Mouse (Mus musculus) kidney, embryonic 15.5 days (tissue): Measurements from ENCODE around the gene Dnaja4. TPM values are rescaled to one million over a fixed set of nuclear protein-coding genes. Genes with fewer than 3 reads are reported as not detected.

Experiments used
- ATAC-seq: fragments of 200-750 bp; cut with Nextera tagmentation; replicated peaks from 2 replicates; pipeline ENCODE4 v1.8.0; 2017; ENCODE audit warnings: moderate TSS enrichment; ENCODE audit not compliant: low FRiP score
- H3K27ac ChIP-seq: fragments of 300-500 bp; sonication (generic); 2 replicates; pipeline ENCODE4 v1.5.1; 2015; ENCODE audit warnings: mild to moderate bottlenecking, inconsistent platforms
- H3K27me3 ChIP-seq: fragments of 300-500 bp; sonication (generic); 2 replicates; pipeline ENCODE4 v1.6.1; 2015; ENCODE audit warnings: inconsistent platforms
- H3K36me3 ChIP-seq: fragments of 300-500 bp; sonication (generic); 2 replicates; pipeline ENCODE4 v1.6.1; 2015; ENCODE audit warnings: inconsistent platforms
- H3K4me1 ChIP-seq: fragments of 300-500 bp; sonication (generic); 2 replicates; pipeline ENCODE4 v1.6.1; 2015; ENCODE audit warnings: inconsistent platforms
- H3K4me2 ChIP-seq: fragments of 300-500 bp; sonication (generic); 2 replicates; pipeline ENCODE4 v1.6.1; 2015; ENCODE audit warnings: moderate library complexity, mild to moderate bottlenecking, inconsistent platforms
- H3K4me3 ChIP-seq: fragments of 300-500 bp; sonication (generic); replicated peaks from 2 replicates; pipeline ENCODE4 v1.5.1; 2015; ENCODE audit warnings: mild to moderate bottlenecking, inconsistent platforms
- H3K9ac ChIP-seq: fragments of 300-500 bp; sonication (generic); 2 replicates; pipeline ENCODE4 v1.6.1; 2015; ENCODE audit warnings: mild to moderate bottlenecking, inconsistent platforms
- H3K9me3 ChIP-seq: fragments of 300-500 bp; sonication (generic); replicated peaks from 2 replicates; pipeline ENCODE4 v1.6.1; 2016; ENCODE audit warnings: inconsistent platforms
- WGBS: fragments of 180-500 bp; shearing (Covaris S2); methylation state at CpG from one replicate; pipeline ENCODE4 v1.1.7; 2015; ENCODE audit warnings: mixed read lengths; 5-methylcytosine and 5-hydroxymethylcytosine counted together
- polyA plus RNA-seq: library from polyadenylated mRNA; unstranded; fragments of >200 nt; fragmentation: Nextera tagmentation; extraction: Ambion mirVana; gene quantifications from 2 replicates; pipeline ENCODE4 v1.2.1, GENCODE M21; 2015

Gene Dnaja4
- polyA plus RNA-seq, 1 experiment from 2014 or later = 4.4 TPM

GRCm38 (mm10) chr9:54734639-54735252 lies 36.1 kb downstream of the Dnaja4 start:
- no peaks in the 10 kb centered on the region for H3K27me3 ChIP-seq
- peaks cover 9% of the 10 kb centered on the region; the same call in 1 of the 2 replicates for H3K36me3 ChIP-seq
- H3K27ac ChIP-seq = peak overlapping the region; percentile 61; the same call in 1 of the 2 replicates
- peak overlapping the region; percentile 88 for H3K4me3 ChIP-seq
- ATAC-seq = no peak
- no peaks in the 10 kb centered on the region for H3K9me3 ChIP-seq
- peak overlapping the region; percentile 77 for H3K4me2 ChIP-seq
- 16% methylated on average over 11 of the region's 11 CpGs for WGBS
- peaks cover 21% of the 10 kb centered on the region for H3K4me1 ChIP-seq
- no peak overlapping the region for H3K9ac ChIP-seq

GRCm38 (mm10) chr9:54736284-54736701 lies 37.6 kb downstream of the Dnaja4 start:
- no peak overlapping the region for H3K4me2 ChIP-seq
- 23% methylated on average over 9 of the region's 9 CpGs for WGBS
- no peak overlapping the region for H3K9ac ChIP-seq
- peaks cover 21% of the 10 kb centered on the region for H3K4me1 ChIP-seq
- no peak for ATAC-seq
- no peaks in the 10 kb centered on the region for H3K9me3 ChIP-seq
- no peak overlapping the region for H3K27ac ChIP-seq
- H3K27me3 ChIP-seq = no peaks in the 10 kb centered on the region
- no peaks in the 10 kb centered on the region for H3K36me3 ChIP-seq
- H3K4me3 ChIP-seq = no peak overlapping the region

- 31% methylated on average over 3 of the region's 3 CpGs for WGBS
- Histone ChIP-seq H3K36me3 (no peaks in the 10 kb centered on the region), H3K27me3 (no peaks in the 10 kb centered on the region; the same call in 1 of the 2 replicates), H3K9me3 (no peaks in the 10 kb centered on the region), H3K9ac (no peak overlapping the region), H3K4me1 (peaks cover 12% of the 10 kb centered on the region), H3K4me3 (no peak overlapping the region), H3K4me2 (no peak overlapping the region), H3K27ac (no peak overlapping the region)
- ATAC-seq = no peak
These were observed 39.7 kb downstream of the Dnaja4 start for GRCm38 (mm10) chr9:54738376-54738775.

GRCm38 (mm10) chr9:54743891-54744290 lies 45.2 kb downstream of the Dnaja4 start:
- Histone ChIP-seq H3K4me2 (no peak overlapping the region), H3K9ac (no peak overlapping the region), H3K9me3 (no peaks in the 10 kb centered on the region), H3K4me1 (no peaks in the 10 kb centered on the region), H3K27ac (no peak overlapping the region), H3K36me3 (no peaks in the 10 kb centered on the region), H3K27me3 (no peaks in the 10 kb centered on the region; the same call in 1 of the 2 replicates), H3K4me3 (no peak overlapping the region)
- ATAC-seq = no peak
- 81% methylated on average over 4 of the region's 4 CpGs for WGBS

- 41% methylated on average over 13 of the region's 13 CpGs for WGBS
- no peak overlapping the region for H3K27ac ChIP-seq
- H3K4me1 ChIP-seq = no peaks in the 10 kb centered on the region
- H3K36me3 ChIP-seq = no peaks in the 10 kb centered on the region
- H3K9me3 ChIP-seq = no peaks in the 10 kb centered on the region
- H3K4me3 ChIP-seq = no peak overlapping the region
- H3K27me3 ChIP-seq = no peaks in the 10 kb centered on the region; the same call in 1 of the 2 replicates
- no peak overlapping the region for H3K4me2 ChIP-seq
- H3K9ac ChIP-seq = no peak overlapping the region
- 0 out of 2 replicates have a peak, but pooled peaks have one; percentile 36 for ATAC-seq
These were observed 47.2 kb downstream of the Dnaja4 start for GRCm38 (mm10) chr9:54745740-54746370.

GRCm38 (mm10) chr9:54750215-54750981 lies 51.7 kb downstream of the Dnaja4 start:
- 83% methylated on average over 7 of the region's 7 CpGs for WGBS
- H3K9ac ChIP-seq = no peak overlapping the region
- ATAC-seq = no peak
- H3K36me3 ChIP-seq = no peaks in the 10 kb centered on the region
- no peak overlapping the region for H3K4me3 ChIP-seq
- H3K4me1 ChIP-seq = no peaks in the 10 kb centered on the region; the same call in 1 of the 2 replicates
- H3K9me3 ChIP-seq = no peaks in the 10 kb centered on the region
- no peak overlapping the region for H3K4me2 ChIP-seq
- no peak overlapping the region for H3K27ac ChIP-seq
- H3K27me3 ChIP-seq = peaks cover 23% of the 10 kb centered on the region

- Histone ChIP-seq H3K4me3 (no peak overlapping the region), H3K4me1 (no peaks in the 10 kb centered on the region; the same call in 1 of the 2 replicates), H3K36me3 (no peaks in the 10 kb centered on the region), H3K27ac (no peak overlapping the region), H3K27me3 (peaks cover 23% of the 10 kb centered on the region), H3K4me2 (no peak overlapping the region), H3K9me3 (no peaks in the 10 kb centered on the region), H3K9ac (no peak overlapping the region)
- 75% methylated on average over 2 of the region's 2 CpGs for WGBS
- ATAC-seq = no peak
These were observed 53.0 kb downstream of the Dnaja4 start for GRCm38 (mm10) chr9:54751684-54752083.

- no peak for ATAC-seq
- no peak overlapping the region for H3K4me3 ChIP-seq
These were observed 53.7 kb downstream of the Dnaja4 start for GRCm38 (mm10) chr9:54752201-54752943.

GRCm38 (mm10) chr9:54752944-54753295 lies 54.2 kb downstream of the Dnaja4 start:
- no peak overlapping the region for H3K9ac ChIP-seq
- no peaks in the 10 kb centered on the region for H3K9me3 ChIP-seq
- peaks cover 23% of the 10 kb centered on the region for H3K27me3 ChIP-seq
- H3K4me3 ChIP-seq = no peak overlapping the region
- ATAC-seq = no peak
- H3K4me2 ChIP-seq = no peak overlapping the region
- H3K36me3 ChIP-seq = no peaks in the 10 kb centered on the region
- H3K4me1 ChIP-seq = no peaks in the 10 kb centered on the region; the same call in 1 of the 2 replicates
- no peak overlapping the region for H3K27ac ChIP-seq
- WGBS = 39% methylated on average over 11 of the region's 11 CpGs

More at GRCm38 (mm10) chr9:54752201-54752943, 53.7 kb downstream of the Dnaja4 start:
- Histone ChIP-seq H3K4me2 (no peak overlapping the region), H3K27me3 (peaks cover 23% of the 10 kb centered on the region), H3K36me3 (no peaks in the 10 kb centered on the region), H3K4me1 (no peaks in the 10 kb centered on the region; the same call in 1 of the 2 replicates), H3K9me3 (no peaks in the 10 kb centered on the region), H3K9ac (no peak overlapping the region), H3K27ac (no peak overlapping the region)
- WGBS = 19% methylated on average over 21 of the region's 21 CpGs

GRCm38 (mm10) chr9:54759592-54759991 lies 60.9 kb downstream of the Dnaja4 start:
- peak; percentile 33; the same call in 1 of the 2 replicates for ATAC-seq
- WGBS = 35% methylated on average over 6 of the region's 6 CpGs
- H3K9me3 ChIP-seq = no peaks in the 10 kb centered on the region

GRCm38 (mm10) chr9:54764091-54764490 lies 65.4 kb downstream of the Dnaja4 start:
- ATAC-seq = no peak
- peak overlapping the region; percentile 75 for H3K4me2 ChIP-seq
- peaks cover 75% of the 10 kb centered on the region for H3K27me3 ChIP-seq
- no peak overlapping the region for H3K27ac ChIP-seq
- WGBS = 32% methylated on average over 12 of the region's 12 CpGs
- no peaks in the 10 kb centered on the region for H3K9me3 ChIP-seq
- H3K4me1 ChIP-seq = peaks cover 41% of the 10 kb centered on the region
- H3K36me3 ChIP-seq = no peaks in the 10 kb centered on the region
- peak overlapping the region; percentile 45 for H3K4me3 ChIP-seq
- H3K9ac ChIP-seq = no peak overlapping the region

More at GRCm38 (mm10) chr9:54759592-54759991, 60.9 kb downstream of the Dnaja4 start:
- Histone ChIP-seq H3K27me3 (peaks cover 34% of the 10 kb centered on the region), H3K4me2 (no peak overlapping the region), H3K9ac (no peak overlapping the region), H3K36me3 (no peaks in the 10 kb centered on the region), H3K27ac (no peak overlapping the region), H3K4me1 (peaks cover 10% of the 10 kb centered on the region), H3K4me3 (no peak overlapping the region)
